Mouse (Mus musculus) left cerebral cortex, adult 11 months (tissue): Measurements from ENCODE around the gene Lrrc46.

Experiments
- DNase-seq: peaks from one replicate; pipeline ENCODE4 v3.0.0; 2022; ENCODE audit warnings: low spot score

The Lrrc46 gene

DNA sequence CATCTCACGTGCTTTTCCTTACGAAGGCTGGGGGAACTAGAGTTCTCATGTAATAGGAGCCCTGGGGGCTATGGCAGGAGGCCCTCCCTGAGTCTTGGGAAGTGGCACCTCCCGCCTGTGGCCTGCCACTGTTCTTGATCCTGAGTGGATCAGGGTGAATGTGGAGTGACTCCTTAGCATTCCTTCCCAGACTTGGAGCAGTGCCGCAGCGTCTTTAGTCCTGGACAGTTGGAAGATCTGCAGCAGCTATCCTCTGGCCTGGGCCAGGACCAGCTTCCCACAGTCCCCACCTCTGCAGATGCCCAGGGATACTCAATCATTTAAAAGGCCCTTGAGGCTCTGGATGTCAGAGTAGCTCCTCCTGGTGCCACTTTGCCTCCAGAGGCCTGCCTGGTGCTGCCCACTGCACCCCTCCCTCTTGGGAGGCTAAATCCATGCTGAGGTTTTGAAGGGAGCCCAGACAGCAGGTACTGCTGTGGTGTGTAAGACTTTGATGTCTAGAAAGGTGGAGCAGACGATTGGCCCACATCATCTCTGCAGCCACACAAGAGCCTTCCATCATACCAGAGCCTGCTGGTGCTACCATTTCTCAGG lies 8.4 kb upstream of the Lrrc46 start:
- no peak for DNase-seq

DNA sequence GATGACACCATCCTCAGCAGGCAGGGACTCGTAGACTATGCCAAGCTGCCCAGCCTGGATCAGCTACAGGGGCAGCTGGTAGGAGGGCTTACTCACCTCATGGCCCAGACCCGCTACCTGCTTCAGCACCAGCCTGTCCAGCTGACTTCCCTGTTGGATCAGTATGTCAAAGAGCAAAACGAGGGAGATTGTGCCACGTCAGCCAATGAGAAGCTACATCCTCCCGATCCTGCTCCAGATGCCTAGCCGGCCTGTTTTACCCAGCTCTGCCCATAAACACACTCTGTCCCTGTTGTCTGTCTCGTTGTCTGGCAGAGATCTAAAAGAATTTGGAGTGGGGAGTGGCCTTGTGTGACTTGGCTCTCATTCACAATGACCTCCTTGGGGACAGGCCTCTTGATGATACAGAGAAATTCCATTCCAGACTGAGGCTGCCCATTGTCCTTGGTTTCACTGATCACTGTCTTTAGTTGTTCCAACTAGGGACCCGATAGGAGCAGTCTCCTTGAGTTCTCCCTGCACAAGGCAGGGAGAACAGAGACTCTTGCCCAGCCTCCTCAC lies 7.0 kb upstream of the Lrrc46 start:
- DNase-seq: no peak

DNA sequence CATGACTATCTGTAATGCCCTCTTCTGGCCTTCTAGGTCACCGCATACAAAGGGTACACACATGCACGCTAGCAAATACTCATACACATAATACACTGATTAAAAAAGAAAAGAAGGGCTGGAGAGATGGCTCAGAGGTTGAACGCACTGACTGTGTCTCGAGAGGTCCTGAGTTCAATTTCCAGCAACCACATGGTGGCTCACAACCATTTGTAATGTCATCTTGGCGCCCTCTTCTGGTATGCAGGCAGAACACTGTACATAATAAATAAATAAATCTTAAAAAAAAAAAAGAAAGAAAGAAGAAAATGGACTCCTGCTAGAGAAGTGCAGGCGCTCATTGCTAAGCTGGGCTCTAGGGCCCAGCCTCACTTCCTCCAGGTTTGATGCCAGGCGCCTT lies 4.7 kb upstream of the Lrrc46 start:
- no peak for DNase-seq

DNA sequence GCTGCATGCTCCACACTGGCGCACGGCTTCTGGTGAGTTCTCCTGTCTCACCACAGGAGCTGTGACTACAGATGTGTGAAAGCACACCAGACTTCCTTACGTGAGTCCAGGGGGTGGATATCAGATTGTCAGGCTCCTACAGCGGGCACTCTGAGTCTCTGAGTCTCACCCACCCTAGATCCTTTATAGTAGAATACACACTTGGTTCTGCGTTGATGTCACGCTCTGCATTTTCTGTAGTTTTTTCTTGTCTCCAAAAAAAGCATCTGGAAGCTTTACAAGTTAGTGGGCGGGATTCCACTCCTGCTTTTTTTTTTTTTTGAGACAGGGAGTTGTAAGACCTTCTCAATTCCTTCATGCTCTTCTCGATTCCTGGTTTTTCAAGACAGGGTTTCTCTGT lies 3.7 kb upstream of the Lrrc46 start:
- DNase-seq: no peak

DNA sequence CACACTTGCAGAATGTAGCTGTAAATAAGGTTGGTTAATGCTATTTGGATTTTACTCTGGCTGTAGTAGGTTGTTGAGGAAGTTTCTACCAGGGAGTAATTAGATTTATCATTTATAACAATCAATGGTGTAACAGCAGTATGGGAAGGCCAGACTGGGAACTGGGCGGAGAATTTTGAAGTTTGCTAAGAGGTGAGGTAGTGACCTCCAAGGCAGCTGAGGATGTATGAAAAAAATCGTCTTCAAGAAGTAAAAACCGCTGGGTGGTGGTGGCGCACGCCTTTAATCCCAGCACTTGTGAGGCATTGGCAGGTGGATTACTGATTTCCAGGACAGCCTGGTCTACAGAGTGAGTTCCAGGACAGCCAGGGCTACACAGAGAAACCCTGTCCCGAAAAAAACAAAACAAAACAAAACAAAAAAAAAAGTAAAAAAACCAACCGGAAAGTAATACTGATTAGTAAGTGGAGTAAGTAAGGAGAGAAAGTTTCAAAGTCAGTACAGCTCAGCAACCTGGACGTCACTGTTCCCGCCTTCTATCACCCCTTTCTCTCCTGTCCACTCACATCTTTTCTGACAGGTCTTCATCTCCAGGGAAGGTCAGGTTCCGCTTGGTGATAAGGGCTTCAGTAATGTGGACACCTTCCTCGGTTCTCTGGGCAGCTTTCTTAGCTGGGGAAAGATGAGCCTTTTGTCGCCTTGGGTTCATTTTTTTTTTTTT lies 746 bp downstream of the Lrrc46 start:
- DNase-seq: no peak

DNA sequence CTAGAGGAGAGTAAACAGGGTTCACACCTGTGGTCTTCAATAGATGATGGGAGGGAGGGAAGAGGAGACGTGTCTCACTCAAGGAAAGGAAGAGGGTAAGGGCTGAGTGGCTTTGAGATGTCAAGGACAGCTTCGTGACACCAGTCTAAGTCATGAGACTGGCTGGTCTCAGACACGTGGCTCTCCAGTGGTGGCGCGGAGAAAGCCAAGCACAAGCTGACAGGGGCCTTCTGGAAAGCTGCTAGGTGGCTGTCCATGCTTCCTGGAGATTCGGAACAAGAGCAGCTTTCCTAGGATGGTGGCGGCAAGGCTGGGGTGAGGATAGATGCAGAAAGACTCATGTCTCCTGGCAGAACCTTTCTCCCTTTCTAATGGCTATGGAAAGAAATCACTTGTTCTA lies 2.3 kb downstream of the Lrrc46 start:
- no peak for DNase-seq

DNA sequence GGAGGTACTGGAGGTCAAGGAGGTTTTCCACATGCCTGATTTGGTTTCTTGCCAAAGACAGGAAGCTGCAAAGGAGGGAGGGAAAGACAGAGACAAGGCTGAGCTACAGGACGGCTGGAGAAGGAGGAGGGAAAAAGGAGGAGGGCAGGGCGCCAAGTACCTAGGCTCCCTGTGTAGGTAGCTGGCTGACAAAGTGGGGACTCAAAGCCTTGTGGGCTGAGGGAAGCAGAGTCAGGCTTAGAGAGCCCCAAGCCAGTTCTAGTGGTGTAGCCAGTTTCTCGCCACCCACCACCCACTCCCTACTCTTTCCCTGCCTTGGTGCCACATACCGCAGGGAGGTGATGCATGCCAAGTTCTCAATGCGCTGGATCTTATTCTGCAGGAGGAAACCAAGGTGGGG lies 5.1 kb downstream of the Lrrc46 start:
- no peak for DNase-seq

DNA sequence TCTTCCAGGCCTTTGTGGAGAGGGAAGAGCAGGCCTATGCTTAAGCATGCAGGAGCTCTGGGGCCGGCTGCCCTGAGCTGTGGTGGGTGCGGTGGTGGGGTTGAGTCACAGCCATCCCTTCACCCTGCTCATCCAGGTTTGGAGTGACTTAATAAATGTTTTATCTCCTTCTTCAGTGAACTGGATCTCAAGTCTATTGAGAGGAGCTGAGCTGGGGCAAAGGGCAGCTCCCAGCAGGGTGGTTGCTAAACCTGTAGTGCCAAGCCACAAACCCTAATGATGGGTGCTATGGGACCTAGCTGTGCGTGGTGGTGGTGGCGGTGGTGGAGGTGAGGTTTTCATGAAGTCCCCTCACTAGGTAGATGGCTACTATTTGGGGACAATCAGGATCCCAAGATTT lies 7.4 kb downstream of the Lrrc46 start:
- no peak for DNase-seq

DNA sequence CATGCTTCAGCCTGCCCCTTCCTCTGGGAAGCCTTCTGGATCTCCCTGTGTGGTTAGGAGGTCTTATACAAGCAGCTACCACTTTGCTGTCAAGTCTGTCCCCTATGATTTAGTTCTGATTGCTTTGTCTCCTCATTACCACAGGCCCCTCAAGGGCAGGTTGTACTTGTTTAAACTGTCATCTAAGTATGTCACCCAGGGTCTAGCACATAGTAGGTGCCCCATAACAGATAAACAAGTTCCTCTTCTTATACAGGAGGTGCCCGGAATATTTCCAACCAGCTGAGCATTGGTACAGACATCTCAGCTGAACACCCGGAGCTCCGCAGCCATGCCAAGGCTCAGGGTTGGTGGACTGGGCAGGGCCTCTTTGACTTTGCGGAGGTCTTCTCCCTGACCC lies 8.7 kb downstream of the Lrrc46 start:
- no peak for DNase-seq

DNA sequence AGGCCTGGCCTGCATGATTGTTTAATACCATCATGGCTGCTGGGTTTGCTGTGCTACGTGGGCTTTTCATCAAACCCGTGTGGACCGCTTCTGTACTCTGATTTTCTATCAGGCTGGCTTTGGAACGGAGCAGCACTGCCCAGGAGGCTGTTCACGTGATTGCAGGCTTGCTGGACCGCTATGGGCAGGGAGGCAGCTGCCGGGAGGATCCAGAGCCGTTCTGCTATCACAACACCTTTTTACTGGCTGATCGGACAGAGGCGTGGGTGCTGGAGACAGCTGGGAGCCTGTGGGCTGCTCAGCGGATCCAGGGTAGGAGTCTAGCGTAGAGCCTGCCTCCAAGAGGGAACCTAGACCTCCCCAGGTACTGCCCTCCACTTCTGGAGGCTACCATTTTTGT lies 9.2 kb downstream of the Lrrc46 start:
- DNase-seq: no peak

DNA sequence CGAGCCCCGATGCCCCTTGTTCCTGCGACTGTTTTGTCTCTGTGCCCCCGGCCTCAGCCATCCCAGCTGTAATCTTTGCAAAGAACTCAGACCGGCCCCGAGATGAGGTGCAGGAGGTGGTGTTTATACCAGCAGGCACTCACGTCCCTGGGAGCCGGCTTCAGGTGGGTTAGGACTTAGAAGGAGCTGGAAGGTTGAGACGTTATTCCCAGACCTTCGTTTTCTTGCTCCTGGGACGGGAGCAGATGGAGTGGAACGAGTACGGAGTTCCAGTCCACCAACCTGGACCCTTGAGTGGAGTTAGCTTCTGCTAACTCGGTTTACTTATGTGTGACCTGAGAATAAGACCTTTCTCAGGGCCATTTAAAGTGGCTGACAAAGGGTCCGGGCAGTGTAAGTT lies 10.8 kb downstream of the Lrrc46 start:
- DNase-seq: no peak

DNA sequence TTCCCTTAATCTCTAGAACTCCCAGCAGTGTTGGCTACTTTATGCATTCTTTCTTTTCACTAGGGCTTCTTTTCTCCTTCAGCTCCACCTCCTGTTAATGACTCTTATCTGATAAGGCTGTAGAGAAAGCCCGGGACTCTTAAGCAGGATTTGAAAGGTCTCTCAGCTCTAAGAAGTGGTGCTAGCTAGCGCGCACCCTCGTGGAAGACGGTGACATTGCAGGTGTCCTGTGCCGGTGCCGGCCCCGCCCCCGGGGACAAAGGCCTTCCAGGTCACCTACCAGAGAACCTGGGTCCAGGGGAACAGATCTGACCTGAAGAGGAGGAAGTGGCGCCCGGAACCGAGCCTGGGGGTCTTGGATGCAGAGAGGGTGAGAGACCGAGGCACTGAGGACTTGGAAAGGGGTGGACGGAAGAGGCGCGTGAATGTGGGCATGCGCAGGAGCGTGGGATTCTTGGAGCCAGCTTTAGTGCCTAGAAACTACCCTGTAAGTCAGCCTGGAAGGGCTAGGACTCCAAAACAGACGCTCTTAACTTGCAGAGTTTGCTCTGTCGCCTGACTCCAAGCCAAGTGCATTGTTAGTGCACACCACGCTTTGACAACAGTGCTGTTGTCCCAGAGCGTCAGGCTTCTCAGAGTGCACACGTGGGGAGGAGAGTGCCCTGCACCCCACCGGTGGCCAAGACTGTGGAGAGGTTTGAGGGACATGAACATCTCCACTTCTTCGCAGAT lies 11.4 kb downstream of the Lrrc46 start, which contains the start of gene Scrn2:
TSS of gene Scrn2 (plus strand) at position 253 of the 732 bp plus-strand sequence.
- peak; percentile 51 for DNase-seq

DNA sequence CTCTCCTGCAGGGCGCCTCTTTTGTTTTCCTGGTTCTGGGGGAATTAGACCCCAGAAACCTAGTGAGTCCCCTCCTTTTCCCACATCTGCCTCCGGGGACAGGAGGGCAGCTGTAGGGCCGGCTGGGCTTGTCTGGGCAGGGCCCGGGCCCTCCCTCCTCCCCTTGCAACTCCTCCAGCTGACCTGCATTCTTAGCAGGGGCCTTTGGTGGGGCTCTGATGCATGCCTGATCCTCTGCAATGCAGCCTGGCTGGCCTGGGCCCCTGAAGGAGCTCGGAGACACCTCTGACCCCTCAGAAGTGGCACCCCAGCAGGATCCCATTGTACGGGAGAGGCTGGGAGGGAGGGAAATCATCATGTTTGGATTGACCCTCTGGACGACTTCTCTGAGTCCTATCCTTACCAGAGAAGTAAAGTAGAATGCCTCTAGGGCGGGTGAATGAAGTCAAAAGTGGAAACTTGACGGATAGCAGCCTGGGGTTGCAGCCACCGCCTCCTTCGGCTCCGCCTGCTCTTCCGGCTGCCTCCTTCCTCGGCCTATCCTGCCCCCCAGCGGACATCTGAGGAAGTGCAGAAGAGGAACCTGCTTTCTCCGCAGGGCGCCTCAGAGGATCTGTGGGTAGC lies 15.4 kb downstream of the Lrrc46 start:
- DNase-seq: peak; percentile 64

DNA sequence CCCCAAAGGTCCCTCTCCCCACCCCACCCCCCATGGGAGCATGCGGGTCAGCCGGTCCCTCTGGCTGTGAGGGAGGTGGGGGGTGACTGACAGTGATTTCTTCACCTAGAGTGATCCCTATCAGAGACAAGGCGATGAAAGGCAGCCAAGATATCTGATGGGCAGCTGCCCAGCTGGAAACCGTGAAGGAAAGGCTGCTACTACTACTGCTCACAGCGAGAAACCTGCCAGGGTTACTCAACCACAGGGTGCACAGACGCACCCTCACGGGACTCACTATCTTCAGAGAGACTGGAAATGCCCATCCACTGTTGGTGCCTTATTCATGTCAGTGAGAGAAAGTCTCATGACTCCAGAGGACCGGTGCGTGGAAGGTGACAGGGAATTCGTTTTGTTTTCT lies 16.2 kb downstream of the Lrrc46 start:
- DNase-seq: no peak

DNA sequence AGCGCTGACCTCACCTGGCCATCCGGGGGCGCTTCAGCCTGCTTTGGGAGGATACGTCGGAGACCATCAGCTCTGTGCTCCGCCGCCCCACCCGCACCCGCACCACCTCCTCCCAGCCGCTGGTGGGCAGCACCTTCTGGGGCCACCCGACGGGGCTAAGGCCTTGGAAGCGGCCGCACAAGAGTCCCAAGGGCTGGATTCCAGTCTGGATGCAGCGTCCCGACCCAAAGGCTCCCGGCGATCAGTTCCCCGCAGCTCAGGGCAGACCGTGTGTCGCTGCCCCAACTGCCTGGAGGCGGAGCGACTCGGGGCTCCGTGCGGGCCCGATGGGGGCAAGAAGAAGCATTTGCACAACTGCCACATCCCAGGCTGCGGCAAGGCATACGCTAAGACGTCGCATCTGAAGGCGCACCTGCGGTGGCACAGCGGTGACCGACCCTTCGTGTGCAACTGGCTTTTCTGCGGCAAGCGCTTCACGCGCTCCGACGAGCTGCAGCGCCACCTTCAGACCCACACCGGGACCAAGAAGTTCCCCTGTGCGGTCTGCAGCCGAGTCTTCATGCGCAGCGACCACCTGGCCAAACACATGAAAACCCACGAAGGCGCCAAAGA lies 19.2 kb downstream of the Lrrc46 start:
- DNase-seq: no peak

DNA sequence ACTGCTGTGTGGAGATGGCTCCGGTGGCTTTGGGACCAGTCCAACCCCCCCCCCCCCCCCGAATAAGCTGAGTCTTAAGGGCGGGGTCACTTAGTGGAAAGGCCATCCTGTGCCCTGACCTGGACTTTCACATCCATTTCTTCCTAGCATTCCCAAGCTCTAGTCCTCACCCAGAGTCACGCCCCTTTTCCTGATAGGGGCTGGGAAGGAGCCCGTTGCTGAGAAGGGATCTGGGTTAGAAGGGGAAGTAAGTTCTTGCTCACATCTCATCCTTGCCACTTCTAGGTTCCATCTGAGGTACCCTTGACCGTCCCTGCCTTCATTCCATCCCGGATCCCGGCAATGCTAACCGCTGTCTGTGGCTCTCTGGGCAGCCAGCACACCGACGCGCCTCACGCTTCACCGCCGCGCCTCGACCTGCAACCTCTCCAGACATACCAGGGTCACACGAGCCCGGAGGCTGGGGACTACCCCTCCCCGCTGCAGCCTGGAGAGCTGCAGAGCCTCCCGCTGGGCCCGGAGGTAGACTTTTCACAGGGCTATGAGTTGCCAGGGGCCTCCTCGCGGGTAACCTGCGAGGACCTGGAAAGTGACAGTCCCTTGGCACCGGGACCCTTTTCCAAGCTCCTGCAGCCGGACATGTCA lies 20.0 kb downstream of the Lrrc46 start:
- DNase-seq: no peak

DNA sequence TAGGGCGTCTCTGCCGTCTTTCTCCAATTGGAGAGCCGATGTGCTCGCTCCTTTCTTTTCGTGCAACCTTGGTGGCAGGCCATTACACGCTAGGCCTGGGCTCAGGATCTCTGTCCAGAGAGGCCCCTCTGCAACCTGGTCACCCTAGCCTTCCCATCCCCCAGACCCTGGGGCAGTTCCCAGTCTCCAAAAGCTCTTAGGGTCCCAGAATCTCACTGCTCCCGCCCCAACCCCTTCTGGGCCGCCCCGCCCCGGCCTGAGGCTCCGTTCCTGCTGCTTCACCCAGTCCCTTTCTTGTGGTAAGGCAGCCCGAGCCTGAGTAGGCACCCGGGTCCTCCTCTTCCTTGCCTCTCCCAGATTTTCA lies 21.9 kb downstream of the Lrrc46 start:
- no peak for DNase-seq

DNA sequence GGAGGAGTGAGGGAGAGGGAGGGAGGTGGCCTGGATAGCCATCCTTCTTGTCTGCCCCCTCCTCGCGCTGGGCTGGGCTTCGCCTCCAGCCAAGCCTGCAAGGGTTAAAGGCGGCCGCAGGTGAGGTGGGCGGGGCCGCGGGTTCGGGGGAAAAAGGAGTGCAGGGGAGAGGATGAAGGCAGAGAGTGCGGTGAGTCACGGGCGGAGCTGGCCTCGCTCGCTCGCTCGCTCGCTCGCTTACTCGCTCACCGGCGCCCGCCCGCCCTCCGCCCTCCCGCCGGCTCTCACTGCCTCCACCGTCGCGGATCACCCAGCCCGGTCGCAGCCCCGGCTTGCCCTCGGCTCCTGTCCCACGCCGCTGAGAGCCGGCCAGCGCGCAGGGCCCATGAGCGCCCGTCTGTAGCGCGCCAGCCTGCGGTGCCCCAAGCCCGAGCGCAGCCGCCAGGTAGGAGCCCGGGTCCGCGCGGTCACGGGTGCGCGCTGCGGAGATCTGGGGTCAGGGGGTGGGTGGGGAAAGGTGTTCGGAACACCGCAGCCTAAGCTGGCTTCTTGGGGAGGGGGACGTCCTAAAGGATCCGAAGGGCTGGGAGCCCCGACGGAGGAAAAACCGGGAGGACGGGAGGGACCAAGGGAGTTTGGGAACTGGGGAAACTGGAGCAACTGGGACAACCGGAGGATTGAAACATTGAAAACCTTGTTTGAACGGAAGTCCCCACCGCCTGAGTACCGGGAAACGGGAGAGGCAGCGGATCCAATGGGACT lies 22.4 kb downstream of the Lrrc46 start:
- DNase-seq: no peak

DNA sequence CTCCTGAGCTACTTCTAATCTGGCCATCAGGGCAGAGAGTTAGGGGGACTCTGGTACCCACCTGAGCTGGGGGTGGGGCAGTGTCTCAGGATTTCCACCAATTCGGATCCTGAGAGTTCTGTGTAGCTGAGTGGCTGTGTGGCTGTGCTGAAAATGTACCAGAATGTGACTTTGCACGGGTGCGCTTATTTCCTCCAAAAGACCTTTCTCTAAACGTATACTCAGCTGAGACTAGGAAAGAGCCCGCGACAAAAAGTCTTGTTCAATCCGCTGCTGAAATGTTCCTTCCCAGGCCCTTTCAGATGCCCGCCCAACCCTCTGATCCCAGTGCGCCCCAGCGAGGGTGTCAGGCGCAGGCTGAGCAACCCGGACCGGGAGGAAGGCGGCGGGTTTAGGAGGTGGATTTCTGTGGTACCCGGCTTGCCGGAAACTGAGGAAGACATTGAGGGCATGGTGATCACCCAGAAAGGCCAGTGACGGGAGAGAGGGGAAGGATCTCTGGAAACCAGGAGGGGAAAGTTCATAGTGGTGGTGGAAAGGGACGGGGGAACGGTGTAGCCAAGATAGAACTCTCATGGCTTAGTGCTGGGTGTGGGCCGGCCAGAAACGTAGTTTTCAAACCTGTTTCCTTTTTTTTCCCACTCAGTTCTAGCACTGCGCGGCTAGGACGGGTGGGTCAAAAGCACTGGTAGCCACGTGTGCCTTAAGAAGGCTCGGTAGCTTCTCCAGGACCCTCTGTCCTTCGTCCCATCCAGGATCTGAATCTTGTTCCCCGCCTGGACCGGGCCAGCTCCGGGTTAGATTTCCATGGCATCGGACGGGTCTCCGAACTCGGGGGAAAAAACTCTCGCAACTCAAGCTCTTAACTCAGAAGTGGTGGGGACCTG lies 23.3 kb downstream of the Lrrc46 start:
- no peak for DNase-seq

DNA sequence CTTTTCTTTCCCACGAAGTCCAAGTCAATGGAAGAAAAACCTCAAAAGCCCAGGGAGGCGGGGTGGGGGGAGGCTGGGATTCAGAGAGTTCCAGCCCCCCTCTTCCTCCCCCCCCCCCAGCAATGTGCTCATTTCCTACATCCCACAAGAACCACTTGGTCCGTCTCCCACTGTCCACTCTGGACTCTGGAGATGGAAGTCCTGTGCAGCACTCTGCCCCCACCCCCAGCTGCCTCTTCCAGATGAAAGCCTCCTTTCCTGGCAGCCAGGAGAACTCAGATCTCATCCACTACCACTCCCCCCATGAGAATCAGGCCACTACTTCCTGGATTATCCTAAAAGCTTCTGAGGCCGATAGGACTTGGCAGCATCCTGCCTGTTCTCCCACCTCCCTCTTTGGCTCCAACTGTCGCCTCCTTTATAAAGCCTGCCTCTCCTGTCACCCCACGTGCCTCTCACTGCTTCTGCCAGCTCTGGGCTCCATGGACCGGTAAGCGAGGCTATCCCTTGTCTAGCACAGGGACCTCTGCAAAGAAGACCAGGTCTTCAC lies 28.0 kb downstream of the Lrrc46 start, which contains the start of gene Sp6:
TSS of gene Sp6 (plus strand) at position 274 of the 550 bp plus-strand sequence.
- no peak for DNase-seq
